Mouse (Mus musculus) hindbrain, embryonic 10.5 days (tissue): ENCODE results near the gene Dgki. TPM values are rescaled to one million over a fixed set of nuclear protein-coding genes. Genes with fewer than 3 reads are reported as not detected.

Source experiments
- DNase-seq: peaks from one replicate; pipeline ENCODE4 v3.0.0-alpha.2; 2017; ENCODE audit warnings: low spot score
- H3K27ac ChIP-seq: fragments of 300-500 bp; sonication (generic); 2 replicates; pipeline ENCODE4 v1.5.1; 2016; ENCODE audit warnings: mild to moderate bottlenecking, moderate library complexity
- H3K27me3 ChIP-seq: fragments of 300-500 bp; sonication (generic); 2 replicates; pipeline ENCODE4 v1.6.1; 2016; ENCODE audit warnings: mild to moderate bottlenecking; ENCODE audit not compliant: poor library complexity, insufficient read depth, severe bottlenecking
- H3K36me3 ChIP-seq: fragments of 300-500 bp; sonication (generic); 2 replicates; pipeline ENCODE4 v1.6.1; 2016; ENCODE audit warnings: mild to moderate bottlenecking, moderate library complexity
- H3K4me1 ChIP-seq: fragments of 300-500 bp; sonication (generic); replicated peaks from 2 replicates; pipeline ENCODE4 v1.6.1; 2016; ENCODE audit warnings: mild to moderate bottlenecking
- H3K4me3 ChIP-seq: fragments of 300-500 bp; sonication (generic); 2 replicates; pipeline ENCODE4 v1.5.1; 2016; ENCODE audit warnings: mild to moderate bottlenecking, moderate library complexity
- H3K9me3 ChIP-seq: fragments of 300-500 bp; sonication (generic); 2 replicates; pipeline ENCODE4 v1.6.1; 2016; ENCODE audit warnings: mild to moderate bottlenecking, moderate library complexity
- WGBS: fragments of 180-500 bp; shearing (Covaris S2); methylation state at CpG from one replicate; pipeline ENCODE4 v1.1.7; 2016; 5-methylcytosine and 5-hydroxymethylcytosine counted together
- polyA plus RNA-seq: library from polyadenylated mRNA; unstranded; fragments of >200 nt; fragmentation: Nextera tagmentation; extraction: Ambion mirVana; gene quantifications from 2 replicates; pipeline ENCODE4 v1.2.1, GENCODE M21; 2016

The Dgki gene
- polyA plus RNA-seq, 1 experiment from 2014 or later: 1.0 TPM

DNA sequence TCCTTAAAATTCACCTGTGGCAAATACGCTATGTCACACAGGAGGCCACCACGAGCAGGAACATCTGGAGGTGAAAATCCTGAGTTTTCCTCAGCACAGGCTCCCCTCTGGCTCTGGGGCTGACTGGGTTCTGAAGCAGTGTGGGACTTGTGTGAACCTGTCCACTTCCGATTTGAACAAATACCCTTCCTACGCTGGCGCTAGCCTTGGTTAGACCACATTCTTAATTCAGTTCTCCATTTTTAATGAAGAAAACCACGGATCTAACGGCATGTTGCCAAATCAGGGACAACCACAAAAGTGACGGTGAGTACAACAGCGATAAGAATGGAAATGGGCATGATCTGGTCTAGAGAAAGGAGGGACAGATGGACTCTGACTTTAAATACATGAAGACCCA is 15.1 kb downstream of the Dgki start:
- 92% methylated on average over 9 of the region's 9 CpGs for WGBS
- Histone ChIP-seq H3K4me3 (no peak overlapping the region), H3K27ac (no peak overlapping the region), H3K27me3 (no peaks in the 10 kb centered on the region), H3K36me3 (no peaks in the 10 kb centered on the region), H3K4me1 (no peaks in the 10 kb centered on the region), H3K9me3 (no peaks in the 10 kb centered on the region)
- DNase-seq: no peak

DNA sequence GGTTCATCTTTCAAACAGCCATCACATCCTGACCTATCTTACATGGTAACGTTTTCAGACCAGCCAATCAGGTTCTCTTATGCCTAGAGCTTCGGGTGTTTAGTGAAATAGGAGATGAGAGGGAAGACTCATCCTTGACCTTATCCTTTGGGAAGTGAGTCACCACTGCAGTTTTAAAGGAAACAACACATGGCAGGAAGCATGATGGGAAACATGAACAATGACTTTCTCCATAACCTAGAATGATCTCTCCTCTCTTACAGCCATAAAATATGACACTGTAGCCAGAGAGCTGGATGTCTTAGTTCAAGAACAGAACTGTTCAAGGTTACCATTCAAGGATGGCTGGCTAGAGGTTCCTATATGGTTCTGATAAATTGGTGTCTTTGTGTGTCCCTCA is 16.6 kb downstream of the Dgki start:
- no peak for DNase-seq
- 54% methylated on average over 2 of the region's 2 CpGs for WGBS
- Histone ChIP-seq H3K9me3 (no peaks in the 10 kb centered on the region), H3K36me3 (no peaks in the 10 kb centered on the region), H3K27me3 (no peaks in the 10 kb centered on the region), H3K4me1 (no peaks in the 10 kb centered on the region), H3K4me3 (no peak overlapping the region), H3K27ac (no peak overlapping the region)

DNA sequence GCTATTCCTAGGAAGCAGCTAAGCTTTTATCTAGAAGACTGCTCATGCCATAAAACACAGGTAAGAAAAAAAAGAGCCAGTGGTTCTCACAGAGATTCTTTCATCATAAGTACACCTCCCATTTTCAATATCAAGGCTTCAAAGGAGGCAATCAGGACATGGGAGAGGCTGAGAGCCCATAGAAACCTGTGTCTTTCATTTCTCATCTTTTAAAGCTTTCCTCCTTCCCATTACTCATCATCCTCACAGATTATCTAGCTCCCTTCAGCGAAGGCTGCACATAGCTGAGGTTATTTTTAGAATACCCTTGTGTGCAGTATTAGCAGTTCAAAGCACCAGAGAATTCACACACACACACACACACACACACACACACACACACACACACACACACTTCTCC is 17.3 kb downstream of the Dgki start:
- Histone ChIP-seq H3K4me3 (no peak overlapping the region), H3K27me3 (no peaks in the 10 kb centered on the region), H3K27ac (no peak overlapping the region), H3K36me3 (no peaks in the 10 kb centered on the region), H3K4me1 (no peaks in the 10 kb centered on the region), H3K9me3 (no peaks in the 10 kb centered on the region)
- DNase-seq: no peak
- WGBS: 91% methylated on average over 1 of the region's 1 CpGs

DNA sequence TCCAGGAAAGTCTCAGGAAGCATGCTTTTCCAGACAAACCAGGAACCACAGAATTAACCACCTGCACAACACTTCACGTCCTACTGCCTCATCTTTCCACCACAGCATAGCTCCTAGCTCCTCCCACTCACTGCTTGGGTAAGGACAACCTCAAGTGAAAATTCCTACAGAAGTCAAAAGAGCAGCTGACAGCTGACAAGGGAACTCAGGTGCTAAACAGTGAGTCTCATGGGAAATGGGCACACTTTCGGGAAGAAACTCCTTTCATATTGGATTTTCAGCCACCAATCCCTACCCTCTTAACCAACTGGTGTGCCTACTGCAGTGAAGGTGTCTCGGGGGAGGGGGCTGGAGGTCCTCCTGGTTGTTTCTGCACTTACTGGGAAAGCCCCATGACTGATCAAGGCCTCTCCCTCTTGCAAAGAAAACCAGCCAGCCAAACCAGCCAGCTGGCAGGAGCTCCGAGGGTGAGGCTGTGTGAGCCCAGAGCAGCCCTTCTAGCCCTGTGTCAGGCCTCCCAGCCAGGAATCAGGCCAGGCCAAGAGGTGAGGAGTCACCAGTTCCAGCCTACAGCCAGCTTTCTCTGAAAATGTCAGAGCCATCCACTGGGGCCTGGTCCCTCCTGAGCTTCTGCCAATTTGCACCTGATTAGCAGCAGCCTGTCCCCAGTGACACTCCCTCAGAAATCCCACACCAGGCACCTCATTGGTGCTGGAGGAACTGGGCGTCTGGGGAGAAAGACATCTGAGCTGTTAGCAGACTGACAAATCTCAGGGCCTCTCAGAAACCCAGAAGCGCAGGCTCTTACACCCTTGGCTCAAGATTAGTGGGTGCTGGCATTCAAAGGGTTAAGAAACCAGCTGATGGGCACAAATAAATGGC is 22.9 kb downstream of the Dgki start:
- DNase-seq: no peak
- H3K36me3 ChIP-seq: no peaks in the 10 kb centered on the region
- H3K4me3 ChIP-seq: no peak overlapping the region
- WGBS: 51% methylated on average over 6 of the region's 6 CpGs
- peaks cover 8% of the 10 kb centered on the region for H3K4me1 ChIP-seq
- H3K27me3 ChIP-seq: no peaks in the 10 kb centered on the region
- no peak overlapping the region for H3K27ac ChIP-seq
- H3K9me3 ChIP-seq: no peaks in the 10 kb centered on the region

DNA sequence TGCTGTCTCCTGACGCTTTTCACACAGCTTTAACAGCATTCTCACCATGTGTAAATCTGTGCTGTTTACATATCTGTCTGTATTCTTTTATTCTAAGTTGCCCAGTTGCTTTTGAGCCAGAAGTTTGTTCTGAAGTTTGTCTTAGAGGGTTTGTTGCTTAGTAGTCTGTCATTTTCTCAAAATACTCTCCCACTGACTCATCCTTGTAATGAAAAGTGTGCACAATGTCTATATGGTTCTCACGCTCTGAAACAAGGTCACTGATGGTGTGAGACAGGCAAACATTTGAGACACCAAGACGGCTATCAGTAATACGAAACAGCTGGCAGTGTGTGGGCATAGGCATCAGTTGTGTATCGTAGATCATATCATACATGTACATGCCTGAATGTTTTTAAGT is 23.8 kb downstream of the Dgki start:
- Histone ChIP-seq H3K27ac (no peak overlapping the region), H3K27me3 (no peaks in the 10 kb centered on the region), H3K36me3 (no peaks in the 10 kb centered on the region), H3K9me3 (no peaks in the 10 kb centered on the region), H3K4me1 (peaks cover 8% of the 10 kb centered on the region), H3K4me3 (no peak overlapping the region)
- WGBS: 81% methylated on average over 5 of the region's 5 CpGs
- no peak for DNase-seq

DNA sequence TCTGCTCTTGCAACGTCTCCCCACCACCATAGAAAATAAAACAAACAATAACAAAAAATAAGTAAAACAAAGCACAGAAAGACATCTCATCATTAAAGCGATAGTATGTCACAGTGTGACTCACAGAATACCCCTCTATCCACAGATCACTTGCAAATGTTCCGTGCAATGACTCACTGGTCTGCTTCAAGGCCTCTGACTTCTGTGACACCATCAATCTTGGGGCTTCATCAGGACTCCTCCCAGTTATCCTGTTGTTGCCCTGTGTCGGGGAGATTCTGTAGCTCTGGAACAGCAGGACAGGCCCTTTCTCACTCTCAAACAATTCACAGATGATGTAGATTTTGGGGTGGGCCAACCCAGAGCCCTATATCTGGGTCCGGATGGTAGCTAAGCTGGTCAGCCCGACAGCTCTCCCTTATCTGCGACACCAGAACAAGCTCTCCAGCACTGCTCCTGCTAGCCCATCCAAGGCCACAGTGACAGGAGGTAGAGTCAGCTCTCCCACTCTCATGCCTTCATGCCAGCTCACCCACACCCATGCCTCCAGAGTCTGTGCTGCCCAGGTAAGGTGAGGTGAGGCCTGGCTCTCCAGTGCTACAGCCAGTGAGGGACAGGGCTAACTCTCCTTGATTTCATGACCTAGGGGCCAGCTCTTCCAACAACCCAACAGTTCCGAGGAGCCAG is 28.9 kb downstream of the Dgki start:
- Histone ChIP-seq H3K27ac (no peak overlapping the region), H3K9me3 (no peaks in the 10 kb centered on the region), H3K27me3 (no peaks in the 10 kb centered on the region), H3K4me3 (no peak overlapping the region), H3K36me3 (no peaks in the 10 kb centered on the region), H3K4me1 (no peaks in the 10 kb centered on the region)
- WGBS: 86% methylated on average over 8 of the region's 8 CpGs
- DNase-seq: no peak

DNA sequence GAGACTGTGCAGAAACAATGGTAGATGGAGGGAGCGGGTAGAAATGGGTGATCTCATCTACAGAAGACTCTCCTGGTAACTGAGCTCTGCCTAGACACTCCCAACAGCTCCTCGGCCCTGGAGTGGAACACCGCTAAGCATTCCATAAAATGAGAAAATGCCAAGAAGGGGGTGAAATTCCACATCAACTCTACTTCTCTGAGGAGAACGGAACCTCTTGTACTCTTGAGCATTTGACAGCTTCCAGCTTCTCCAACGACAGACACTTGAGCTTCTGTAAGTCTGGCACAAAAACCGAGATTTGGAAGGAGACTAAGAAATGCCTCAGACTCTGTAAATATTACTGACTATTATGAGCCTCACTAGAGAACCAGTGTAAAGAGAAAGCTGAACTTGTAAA is 31.4 kb downstream of the Dgki start:
- no peaks in the 10 kb centered on the region for H3K27me3 ChIP-seq
- DNase-seq: no peak
- 91% methylated on average over 6 of the region's 6 CpGs for WGBS
- H3K4me3 ChIP-seq: no peak overlapping the region
- peaks cover 3% of the 10 kb centered on the region; the same call in 1 of the 2 replicates for H3K9me3 ChIP-seq
- H3K4me1 ChIP-seq: no peaks in the 10 kb centered on the region
- no peaks in the 10 kb centered on the region for H3K36me3 ChIP-seq
- no peak overlapping the region for H3K27ac ChIP-seq

DNA sequence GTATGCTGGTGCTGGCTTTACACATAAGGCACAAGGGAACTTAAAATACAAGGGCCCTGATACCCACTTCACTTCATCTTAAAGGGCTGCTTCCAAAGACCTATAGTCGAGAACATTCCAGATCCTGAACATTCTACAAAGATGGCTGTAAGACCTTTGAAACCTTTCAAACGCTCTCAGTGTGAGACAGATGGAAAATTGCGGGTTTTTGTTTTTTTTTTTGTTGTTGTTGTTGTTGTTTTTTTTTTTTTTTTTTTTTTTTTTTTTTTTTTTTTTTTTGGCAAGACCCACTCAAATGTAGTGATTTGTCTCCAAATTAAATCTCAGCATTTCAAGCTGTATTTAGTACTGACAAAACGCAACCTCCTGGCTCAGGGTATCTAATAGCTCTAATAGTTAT is 32.0 kb downstream of the Dgki start:
- WGBS: 87% methylated on average over 4 of the region's 4 CpGs
- peaks cover 3% of the 10 kb centered on the region; the same call in 1 of the 2 replicates for H3K9me3 ChIP-seq
- no peaks in the 10 kb centered on the region for H3K36me3 ChIP-seq
- H3K4me3 ChIP-seq: no peak overlapping the region
- no peaks in the 10 kb centered on the region for H3K4me1 ChIP-seq
- H3K27me3 ChIP-seq: no peaks in the 10 kb centered on the region
- DNase-seq: no peak
- no peak overlapping the region for H3K27ac ChIP-seq

DNA sequence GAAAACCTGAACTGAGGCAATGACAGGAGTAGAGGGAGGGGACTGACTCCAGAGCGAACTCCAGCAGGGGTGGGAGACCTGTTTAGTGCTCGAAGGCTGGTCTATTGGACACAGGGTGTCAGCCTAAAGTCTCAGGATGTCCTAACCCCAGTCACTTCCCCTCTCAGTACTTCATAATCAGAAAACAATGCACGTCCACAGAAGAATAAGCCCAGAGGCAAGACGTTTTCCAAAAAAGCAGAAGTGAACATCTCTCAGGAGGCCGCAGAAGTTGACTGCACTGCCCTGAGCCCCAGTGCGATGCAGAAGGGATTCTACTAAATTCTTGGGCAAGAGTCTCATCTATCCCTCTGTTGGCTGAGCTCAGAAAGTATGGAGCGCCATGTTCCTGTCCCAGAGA is 37.5 kb downstream of the Dgki start:
- H3K4me3 ChIP-seq: no peak overlapping the region
- H3K4me1 ChIP-seq: no peaks in the 10 kb centered on the region
- DNase-seq: no peak
- 90% methylated on average over 7 of the region's 7 CpGs for WGBS
- no peaks in the 10 kb centered on the region for H3K36me3 ChIP-seq
- peaks cover 3% of the 10 kb centered on the region; the same call in 1 of the 2 replicates for H3K9me3 ChIP-seq
- H3K27me3 ChIP-seq: no peaks in the 10 kb centered on the region
- H3K27ac ChIP-seq: no peak overlapping the region

DNA sequence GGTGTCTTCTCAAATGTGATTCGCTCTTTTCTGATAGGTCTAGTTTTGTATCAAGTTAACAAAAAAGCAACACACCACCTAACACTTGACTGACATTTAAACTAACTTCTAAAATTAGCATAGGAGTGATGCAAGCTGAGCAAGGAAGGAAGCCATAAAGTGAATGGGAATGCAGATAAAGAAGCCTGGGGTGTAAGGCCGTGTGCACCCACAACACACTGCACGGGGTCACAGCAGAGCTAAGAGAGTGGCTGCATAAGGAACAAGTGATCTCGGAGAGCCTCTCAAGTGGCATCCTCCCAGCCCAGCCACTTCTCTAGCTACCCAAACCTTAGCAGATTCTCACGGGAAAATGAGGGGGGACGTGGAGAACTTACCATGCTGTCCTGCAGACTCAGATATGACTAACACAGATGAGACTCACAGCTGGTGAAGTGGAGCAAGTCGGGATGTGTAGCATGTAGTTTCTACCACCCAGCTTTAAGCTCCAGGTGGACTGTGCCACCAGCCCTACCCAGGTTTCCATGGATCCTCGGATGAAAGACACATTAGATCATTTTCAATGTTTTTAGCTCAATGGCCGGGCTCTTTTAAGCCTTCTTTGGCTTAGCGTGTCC is 38.6 kb downstream of the Dgki start:
- no peak overlapping the region for H3K27ac ChIP-seq
- H3K36me3 ChIP-seq: no peaks in the 10 kb centered on the region
- WGBS: 88% methylated on average over 10 of the region's 10 CpGs
- peaks cover 3% of the 10 kb centered on the region; the same call in 1 of the 2 replicates for H3K9me3 ChIP-seq
- DNase-seq: no peak
- no peaks in the 10 kb centered on the region for H3K27me3 ChIP-seq
- no peaks in the 10 kb centered on the region for H3K4me1 ChIP-seq
- no peak overlapping the region for H3K4me3 ChIP-seq

DNA sequence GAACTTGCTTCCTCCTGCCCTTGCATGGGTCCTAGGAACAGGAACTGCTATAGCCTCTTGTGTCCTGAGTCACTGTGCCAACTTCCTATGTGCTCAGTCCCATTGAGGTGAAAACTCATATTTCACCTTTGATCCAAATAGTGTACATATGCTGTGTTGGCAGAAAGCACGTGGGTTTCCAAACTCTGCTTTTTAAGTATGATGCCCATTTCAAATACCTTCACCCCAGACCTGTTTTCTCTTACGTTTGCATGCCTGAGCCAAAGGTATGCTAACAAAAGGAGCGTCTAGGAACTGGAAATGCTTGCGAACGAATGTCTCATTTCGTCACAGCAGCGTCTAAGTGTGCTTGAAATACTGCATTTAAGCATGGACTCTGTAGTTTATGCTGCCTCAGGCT is 41.3 kb downstream of the Dgki start:
- H3K36me3 ChIP-seq: no peaks in the 10 kb centered on the region
- H3K27ac ChIP-seq: no peak overlapping the region
- H3K27me3 ChIP-seq: no peaks in the 10 kb centered on the region
- peaks cover under 1% of the 10 kb centered on the region; the same call in 1 of the 2 replicates for H3K9me3 ChIP-seq
- no peak overlapping the region for H3K4me3 ChIP-seq
- WGBS: 87% methylated on average over 7 of the region's 7 CpGs
- peaks cover 8% of the 10 kb centered on the region for H3K4me1 ChIP-seq
- DNase-seq: no peak

DNA sequence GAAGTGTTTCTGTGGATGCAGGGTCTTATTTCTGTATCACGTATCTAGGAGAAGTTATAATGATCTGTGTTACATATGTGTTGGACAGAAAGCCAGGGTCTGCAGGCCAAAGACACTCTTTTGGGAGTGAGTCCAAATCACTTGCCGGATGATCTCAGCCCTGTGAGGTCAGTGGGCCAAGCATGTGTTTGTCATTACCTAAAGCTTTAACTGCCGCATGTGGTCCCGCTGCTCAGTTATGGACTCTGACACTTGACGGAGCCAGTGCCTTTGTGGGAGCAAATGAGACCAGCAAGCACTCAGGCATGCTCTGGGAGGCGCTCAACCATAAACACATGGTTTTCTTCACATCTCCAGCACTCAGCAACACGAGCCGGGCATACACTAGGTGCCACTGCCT is 45.8 kb downstream of the Dgki start:
- H3K4me3 ChIP-seq: no peak overlapping the region
- DNase-seq: peak; percentile 59
- no peak overlapping the region for H3K27ac ChIP-seq
- no peaks in the 10 kb centered on the region for H3K36me3 ChIP-seq
- no peaks in the 10 kb centered on the region for H3K27me3 ChIP-seq
- WGBS: 54% methylated on average over 8 of the region's 8 CpGs
- H3K9me3 ChIP-seq: no peaks in the 10 kb centered on the region
- peaks cover 8% of the 10 kb centered on the region for H3K4me1 ChIP-seq

DNA sequence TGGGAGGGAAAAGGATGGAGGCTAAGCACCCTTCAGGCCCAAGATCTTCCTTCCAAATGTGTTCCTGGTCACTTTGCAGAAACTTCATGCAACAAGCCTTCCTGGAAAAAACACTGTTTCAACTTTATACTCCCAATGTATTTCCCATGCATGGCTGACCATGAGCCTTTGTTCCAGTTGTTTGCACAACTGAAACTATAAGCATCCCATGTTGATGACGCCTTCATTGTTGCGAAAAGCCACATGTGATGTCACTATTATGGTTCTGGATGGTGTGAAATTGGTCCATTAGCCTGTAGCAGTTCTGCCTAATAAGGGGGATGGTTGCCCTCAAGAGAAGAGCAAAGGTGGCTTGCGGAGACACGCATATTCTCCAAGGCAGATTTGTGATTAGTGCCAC is 47.4 kb downstream of the Dgki start:
- H3K9me3 ChIP-seq: no peaks in the 10 kb centered on the region

More for the DNA sequence above, 47.4 kb downstream of the Dgki start:
- Histone ChIP-seq H3K27me3 (no peaks in the 10 kb centered on the region), H3K4me3 (no peak overlapping the region), H3K27ac (no peak overlapping the region), H3K4me1 (peaks cover 8% of the 10 kb centered on the region), H3K36me3 (no peaks in the 10 kb centered on the region)
- WGBS: 85% methylated on average over 4 of the region's 4 CpGs
- DNase-seq: no peak
